Mouse (Mus musculus): Measurements from ENCODE around the gene Olfr145.

The Olfr145 gene

DNA sequence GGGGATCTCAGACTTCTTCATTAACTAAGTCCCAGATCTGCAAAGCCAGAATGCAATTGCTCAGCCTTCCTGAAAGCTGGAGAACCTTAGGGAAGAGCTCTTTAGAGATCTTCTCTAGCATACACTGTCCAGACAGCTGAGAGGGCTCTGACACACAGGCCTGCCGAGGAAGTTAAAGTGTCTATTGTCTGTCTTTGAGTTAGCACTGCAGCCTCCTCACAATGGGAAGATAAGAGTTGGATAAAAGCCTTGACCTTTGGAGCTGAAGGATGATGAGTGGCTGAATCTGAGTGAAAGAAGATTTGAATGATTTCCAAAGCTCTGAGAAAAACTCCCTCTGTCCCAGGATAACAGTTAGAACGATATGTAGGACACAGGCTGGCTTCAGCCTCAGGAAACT lies at the start of gene Olfr145:
Gene Olfr145 (plus strand): TSS at position 64 of the 400 bp plus-strand sequence.
- DNase-seq (ENCODE audit: low spot score), result no peak

DNA sequence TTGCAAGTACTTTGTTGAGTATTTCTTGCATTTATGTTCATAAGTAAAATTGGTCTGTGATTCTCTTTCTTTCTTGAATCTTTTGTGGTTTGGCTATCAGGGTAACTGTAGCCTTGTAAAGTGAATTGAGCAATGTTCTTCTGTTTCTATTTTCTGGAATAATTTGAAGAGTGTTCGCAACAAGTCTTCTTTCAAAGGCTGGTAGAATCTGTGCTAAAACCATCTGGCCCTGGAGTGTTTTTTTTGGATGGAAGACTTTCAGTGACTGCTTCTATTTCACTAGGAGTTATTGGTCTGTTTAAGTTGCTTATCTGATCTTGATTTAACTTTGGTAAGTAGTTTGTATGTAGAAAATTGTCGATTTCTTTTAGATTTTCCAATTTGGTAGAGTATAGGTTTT lies 47.3 kb upstream of the Olfr145 start:
- DNase-seq (ENCODE audit: low spot score), result no peak

DNA sequence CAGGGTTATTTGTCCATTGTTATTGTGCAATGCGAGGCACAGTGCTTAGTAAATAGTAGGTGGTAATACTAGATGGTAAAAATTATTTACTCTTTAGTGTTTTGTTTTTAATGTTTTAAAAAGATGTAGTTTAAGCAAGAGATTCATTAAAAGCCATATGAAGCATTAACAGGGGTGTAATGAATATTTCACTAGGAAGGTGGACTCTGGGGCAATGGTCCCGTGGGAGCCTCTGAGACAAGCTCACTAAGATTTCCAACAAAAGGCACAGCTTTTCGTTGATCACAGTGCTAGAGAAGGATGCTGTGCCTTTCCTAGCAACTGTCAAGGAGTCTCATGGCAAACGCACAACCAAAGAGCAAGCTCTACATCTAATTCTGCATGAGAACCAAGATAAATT lies 42.6 kb upstream of the Olfr145 start, which contains the start of gene Olfr877:
Gene Olfr877 (plus strand): TSS at position 301 of the 400 bp plus-strand sequence.
- no peak for DNase-seq (ENCODE audit: low spot score)

DNA sequence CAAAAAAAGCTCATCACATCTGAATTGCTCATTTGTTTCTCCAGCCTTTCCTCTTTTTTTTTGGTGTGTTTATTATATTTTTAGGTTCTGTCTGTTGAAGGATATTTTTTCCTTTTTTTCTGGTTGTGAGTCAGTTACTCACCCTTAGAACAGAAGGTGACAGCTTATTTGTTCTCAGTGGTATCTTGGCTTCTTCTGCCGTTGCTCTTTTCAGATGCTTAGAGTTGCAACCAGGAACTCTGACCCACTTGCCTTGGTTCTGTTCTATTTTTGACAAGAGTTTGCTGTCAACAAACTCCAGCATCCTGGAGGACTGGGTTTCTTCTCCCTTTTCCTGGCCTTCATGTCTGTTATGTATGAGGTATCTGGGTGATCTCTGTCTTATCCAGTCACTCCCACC lies 33.2 kb upstream of the Olfr145 start:
- DNase-seq (ENCODE audit: low spot score), result no peak

DNA sequence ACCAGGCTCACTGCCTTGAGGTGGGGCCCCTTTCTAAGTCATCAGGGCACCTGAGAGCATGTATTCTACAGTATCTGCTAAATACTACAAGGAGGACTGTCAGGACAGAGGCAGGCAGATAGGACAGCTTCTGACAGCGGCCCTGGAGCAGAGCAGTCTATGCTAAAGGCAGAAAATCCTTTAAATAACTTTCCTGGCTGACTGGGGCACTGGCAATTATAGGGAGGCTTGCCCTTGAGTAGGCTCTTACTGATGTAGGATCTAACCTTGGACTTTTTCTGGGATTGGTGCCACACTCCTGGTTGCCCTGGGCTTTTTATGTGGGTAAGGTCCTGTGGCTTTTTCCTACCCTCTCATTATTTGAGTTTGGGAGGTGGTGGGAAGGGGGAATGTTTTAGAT lies 26.3 kb upstream of the Olfr145 start:
- no peak for DNase-seq (ENCODE audit: low spot score)

DNA sequence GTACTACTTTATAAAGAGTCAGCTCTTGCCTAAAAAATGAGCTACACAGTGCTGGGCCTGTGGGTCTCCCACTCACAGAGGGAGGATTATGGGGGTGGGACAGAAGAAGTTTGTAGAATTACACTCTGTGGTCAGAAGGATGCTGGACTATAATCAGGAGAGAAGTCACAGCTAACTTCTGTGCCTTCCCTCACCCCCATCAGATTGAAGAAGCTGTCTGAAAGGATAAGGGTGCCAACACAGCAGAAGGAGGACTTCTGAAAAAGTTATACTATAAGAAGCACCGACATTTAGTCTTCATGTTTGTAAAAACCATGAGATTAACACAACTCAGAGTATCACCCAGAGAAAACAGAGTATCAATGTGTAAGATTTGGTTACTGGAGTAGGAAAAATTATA lies 25.4 kb upstream of the Olfr145 start:
- no peak for DNase-seq (ENCODE audit: low spot score)

DNA sequence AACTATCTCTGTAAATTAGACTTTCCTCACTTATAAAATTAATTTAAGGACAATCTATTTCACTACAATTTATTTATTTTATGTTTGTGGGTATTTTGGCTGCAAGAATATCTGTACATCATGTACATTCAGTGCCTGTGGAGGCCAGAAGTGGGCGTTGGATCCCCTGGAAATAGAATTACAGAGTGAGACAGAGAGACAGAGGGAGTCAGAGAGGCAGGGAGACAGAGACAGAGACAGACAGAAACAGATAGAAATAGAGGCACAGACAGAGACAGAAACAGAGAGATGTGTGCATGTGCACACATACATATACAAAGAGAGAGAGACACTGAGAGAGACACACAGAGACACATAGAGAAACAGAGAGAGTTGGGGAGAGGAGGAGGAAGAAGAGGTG lies 25.0 kb upstream of the Olfr145 start:
- no peak for DNase-seq (ENCODE audit: low spot score)

DNA sequence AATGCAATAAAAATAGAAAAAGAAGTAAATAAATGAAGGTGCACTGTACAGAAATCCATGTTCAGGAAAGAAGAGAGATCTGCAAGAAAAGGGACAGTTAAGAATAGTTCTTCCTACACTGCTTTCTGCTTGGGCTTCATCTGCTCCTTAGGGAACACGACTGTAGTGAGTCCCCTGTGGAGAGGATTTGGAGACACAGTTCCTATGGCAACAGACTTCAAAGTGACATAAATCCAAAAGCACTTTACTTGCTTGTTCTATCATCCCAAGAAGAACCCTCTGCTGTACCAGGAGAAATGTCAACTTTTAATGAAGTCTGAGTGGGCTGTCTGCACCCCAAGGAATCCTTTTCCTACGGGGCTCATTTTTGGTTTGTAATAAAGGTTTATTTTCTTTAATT lies 5.6 kb upstream of the Olfr145 start:
- no peak for DNase-seq (ENCODE audit: low spot score)

DNA sequence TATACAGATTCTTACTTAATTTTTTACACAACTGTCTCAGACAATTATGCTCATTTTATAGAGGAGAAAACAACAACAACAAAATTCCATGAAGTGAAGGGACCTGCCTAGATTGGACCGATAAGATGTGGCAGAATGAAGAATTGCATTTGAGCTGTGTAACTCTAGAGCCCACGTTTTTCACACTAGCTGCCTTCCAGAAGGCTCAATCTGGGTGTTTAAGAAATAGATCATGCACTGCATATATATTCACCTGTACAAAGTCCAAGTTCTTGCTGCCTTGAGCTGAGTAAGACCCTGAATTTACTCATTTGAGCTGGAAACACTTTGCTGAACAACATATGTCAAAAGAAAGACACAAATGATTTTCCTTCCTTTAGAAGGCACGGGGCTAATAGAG lies 9.0 kb downstream of the Olfr145 start:
- DNase-seq (ENCODE audit: low spot score), result no peak

DNA sequence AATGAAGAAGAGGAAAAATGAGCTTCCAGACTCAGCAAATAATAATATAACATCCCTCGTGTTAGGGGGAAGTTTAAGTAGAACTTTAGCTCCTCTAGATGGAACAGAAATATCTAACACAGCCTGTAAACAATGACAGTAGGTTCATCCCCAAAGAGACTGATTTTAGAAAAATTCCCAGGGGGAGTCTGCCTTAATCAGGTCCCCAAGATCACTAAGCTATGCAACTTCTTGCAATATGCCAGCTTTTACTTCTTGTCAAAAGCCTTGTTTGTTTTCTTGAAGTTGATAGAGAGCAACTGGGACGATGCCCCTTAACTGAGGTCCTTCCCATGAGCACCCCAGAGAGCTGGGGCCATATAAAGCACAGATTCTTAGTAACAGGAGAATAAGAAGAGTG lies 21.0 kb downstream of the Olfr145 start, which contains the start of gene Olfr878:
Gene Olfr878 (plus strand): TSS at position 301 of the 400 bp plus-strand sequence.
- no peak for DNase-seq (ENCODE audit: low spot score)

DNA sequence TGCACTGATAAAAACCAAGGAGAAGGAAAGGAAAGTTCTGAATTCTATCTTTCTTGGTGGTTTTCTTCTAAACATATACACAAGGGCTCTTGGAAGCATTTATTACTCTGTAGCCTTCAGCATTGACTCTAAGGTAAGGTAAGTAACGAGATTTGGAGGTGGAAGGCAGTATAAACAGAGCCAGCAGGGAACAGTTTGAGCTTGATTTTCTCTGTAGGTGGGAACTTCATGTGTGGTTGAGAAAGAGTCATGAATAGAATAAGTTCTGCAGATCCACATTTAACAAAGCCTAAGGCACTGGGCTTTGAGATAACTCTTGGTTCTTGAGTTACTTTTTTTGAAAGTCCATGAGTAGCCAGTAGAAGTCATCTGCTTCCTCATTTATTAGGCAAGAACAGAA lies 21.5 kb downstream of the Olfr145 start:
- no peak for DNase-seq (ENCODE audit: low spot score)

DNA sequence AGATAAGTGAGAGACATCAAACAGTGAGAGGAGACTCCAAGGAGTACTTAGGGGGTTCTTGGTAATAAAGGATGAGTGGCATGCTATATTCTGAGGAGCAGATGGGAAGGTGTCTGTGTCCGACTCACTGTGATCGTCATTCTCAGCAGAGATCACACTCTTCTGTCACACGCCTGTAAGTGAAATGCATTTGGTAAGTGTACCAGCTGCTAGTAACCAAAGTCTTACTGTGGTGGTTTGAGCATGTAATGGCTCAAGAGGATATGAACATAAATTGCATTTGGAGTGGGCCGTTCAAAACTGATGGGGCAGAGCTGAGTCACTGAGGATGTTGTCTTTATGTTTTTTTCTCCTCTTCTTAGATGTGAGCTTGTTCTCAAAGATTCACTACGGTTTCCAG lies 27.7 kb downstream of the Olfr145 start:
- DNase-seq (ENCODE audit: low spot score), result no peak

DNA sequence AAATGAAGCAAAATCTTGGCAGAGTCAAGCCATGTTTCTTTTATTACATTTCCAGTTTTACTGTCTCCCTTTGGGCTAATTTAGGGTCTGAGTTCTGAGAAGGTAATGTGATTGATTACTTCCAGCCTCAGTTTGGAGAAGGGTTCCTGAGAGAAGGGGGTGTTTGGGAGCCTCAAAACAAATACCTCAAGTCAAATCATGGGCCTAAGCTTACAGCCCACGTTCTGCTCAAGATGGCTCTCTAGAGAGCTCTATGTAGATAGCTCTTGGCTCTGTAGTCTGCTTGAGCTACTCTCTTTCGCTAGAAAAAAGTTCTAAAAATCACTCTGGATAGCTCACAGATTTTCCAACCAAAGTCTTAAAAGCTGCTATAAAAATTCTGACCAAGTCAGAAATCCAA lies 28.9 kb downstream of the Olfr145 start:
- DNase-seq (ENCODE audit: low spot score), result no peak

DNA sequence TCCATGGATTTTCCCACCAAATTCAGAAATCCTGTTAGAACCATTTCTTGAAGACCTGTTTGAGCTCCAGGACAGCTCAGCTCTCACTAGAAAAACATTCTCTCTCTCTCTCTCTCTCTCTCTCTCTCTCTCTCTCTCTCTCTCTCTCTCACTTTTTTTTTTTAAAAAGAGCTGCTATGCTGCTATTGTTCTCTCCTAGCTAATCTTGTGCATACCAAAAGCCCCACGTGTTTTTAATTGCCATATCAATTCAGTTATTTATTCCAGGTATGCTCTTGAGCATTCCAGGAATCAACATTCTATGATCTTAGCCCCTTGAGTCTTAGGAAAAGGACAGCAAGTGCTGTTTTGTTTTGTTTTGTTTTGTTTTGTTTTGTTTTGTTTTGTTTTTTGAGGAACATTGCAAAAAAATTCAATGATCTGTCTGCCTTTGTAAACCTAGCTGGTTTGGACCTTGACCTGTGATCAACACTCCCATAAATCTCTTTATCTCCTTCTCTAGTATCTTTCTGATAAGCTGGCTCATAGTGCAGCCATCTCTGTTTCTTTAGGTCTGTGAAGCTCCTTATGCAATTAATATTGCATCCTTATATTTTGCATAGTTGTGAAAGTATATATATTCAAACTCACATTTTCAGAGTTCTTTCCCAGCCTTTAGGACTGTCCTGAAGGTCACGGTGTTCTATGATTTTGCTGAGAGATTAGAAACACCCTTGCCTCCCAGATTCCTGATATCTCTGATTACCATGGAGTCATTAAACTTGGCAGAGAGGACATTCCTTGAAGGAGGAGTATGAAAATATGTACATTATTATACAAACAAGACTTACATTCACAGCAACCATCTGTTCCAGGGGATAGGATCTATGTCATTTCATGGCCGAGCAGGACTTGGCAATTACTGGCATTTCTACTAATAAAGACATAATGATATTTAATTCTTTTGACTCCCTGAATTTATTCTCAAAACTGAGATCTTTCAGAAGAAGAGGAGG lies 29.8 kb downstream of the Olfr145 start:
- DNase-seq (ENCODE audit: low spot score), result no peak

DNA sequence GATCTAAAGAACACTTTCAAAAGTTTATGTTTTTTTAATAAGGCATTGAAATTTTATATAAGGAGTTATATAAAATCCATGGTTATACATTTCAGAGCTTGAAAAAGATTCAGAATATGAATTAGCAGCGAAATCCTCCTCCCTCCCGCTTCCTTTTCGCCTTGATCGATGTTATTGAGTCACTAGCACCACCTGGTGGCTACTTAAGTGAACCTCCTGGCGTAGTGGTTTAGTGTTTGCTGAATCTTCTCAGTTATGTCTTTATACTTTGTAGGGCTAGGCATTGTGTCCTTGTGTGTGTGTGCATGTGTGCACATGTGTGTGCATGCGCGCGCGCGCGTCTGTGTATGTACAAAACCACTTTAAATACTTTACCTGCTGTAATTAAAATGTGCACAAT lies 36.0 kb downstream of the Olfr145 start:
- DNase-seq (ENCODE audit: low spot score), result peak; percentile 25

DNA sequence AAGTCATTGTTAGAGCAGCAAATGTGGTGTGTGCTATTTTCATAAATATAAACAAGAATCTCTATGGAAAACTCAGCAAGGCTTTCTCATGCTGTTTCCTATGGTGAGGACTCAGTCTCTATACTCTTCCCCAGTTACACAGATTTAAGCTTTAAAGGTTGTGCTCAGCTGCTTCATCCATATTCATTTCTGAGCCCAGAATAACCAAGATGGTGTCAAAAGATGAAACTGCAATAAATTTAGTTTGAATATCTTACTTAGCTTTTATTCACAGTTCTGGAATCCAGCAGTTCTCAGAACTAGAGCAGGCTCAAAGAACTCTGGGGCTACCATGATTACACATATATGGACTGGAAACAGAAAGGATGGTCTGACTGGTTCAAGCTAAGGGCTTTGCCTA lies 37.6 kb downstream of the Olfr145 start:
- DNase-seq (ENCODE audit: low spot score), result no peak

DNA sequence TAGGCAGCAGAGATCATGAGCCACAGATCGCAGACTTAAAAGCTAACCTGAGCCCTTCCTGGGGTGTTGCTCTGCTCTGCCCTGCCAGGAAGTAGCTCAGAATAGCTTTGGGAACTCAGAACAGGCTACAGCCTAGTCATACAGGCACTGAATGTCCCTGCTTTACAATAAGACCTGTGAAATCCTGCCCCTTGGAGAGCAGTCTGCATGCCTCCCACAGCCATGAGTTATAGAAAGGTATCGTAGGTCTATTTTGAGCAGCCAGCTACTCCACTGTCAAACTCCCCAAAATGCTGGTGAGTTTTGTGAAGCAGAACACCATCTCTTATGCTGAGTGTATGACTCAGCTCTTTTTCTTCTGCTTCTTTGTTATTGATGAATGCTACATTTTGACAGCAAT lies 44.6 kb downstream of the Olfr145 start:
- no peak for DNase-seq (ENCODE audit: low spot score)

Measured in ovary, postnatal 36 days (tissue).